Mouse (Mus musculus) limb, embryonic 11.5 days (tissue): ENCODE results near the gene Cldn15. TPM values are rescaled to one million over a fixed set of nuclear protein-coding genes. Genes with fewer than 3 reads are reported as not detected.
A peak's percentile ranks its signal among the peaks of the same experiment; 100 is the strongest.

Experiments
- ATAC-seq: fragments of 200-750 bp; cut with Nextera tagmentation; 2 replicates; pipeline ENCODE4 v1.8.0; 2017; ENCODE audit warnings: low read depth; ENCODE audit not compliant: insufficient number of reproducible peaks, low FRiP score, low TSS enrichment
- DNase-seq: peaks from one replicate; pipeline ENCODE4 v3.0.0-alpha.2; 2015; ENCODE audit warnings: low spot score
- H3K27ac ChIP-seq: fragments of 300-500 bp; sonication (generic); replicated peaks from 2 replicates; pipeline ENCODE4 v1.5.1; 2014; ENCODE audit warnings: low read depth, mild to moderate bottlenecking, low read length
- H3K27me3 ChIP-seq: fragments of 300-500 bp; sonication (generic); 2 replicates; pipeline ENCODE4 v1.6.1; 2014; ENCODE audit warnings: mild to moderate bottlenecking, low read length, mixed read lengths; ENCODE audit not compliant: control insufficient read depth, insufficient read depth
- H3K36me3 ChIP-seq: fragments of 300-500 bp; sonication (generic); 2 replicates; pipeline ENCODE4 v1.6.1; 2014; ENCODE audit warnings: mild to moderate bottlenecking, low read length, moderate library complexity, mixed read lengths; ENCODE audit not compliant: control insufficient read depth, insufficient read depth
- H3K4me1 ChIP-seq: fragments of 300-500 bp; sonication (generic); 2 replicates; pipeline ENCODE4 v1.6.1; 2014; ENCODE audit warnings: low read length, mixed read lengths; ENCODE audit not compliant: control insufficient read depth, insufficient read depth
- H3K4me2 ChIP-seq: fragments of 300-500 bp; sonication (generic); 2 replicates; pipeline ENCODE4 v1.6.1; 2014; ENCODE audit warnings: low read depth, mild to moderate bottlenecking, moderate library complexity; ENCODE audit not compliant: severe bottlenecking
- H3K4me3 ChIP-seq: fragments of 300-500 bp; sonication (generic); 2 replicates; pipeline ENCODE4 v1.5.1; 2014; ENCODE audit warnings: low read depth, low read length
- H3K9ac ChIP-seq: fragments of 300-500 bp; sonication (generic); 2 replicates; pipeline ENCODE4 v1.6.1; 2014; ENCODE audit warnings: mild to moderate bottlenecking, low read length
- H3K9me3 ChIP-seq: fragments of 300-500 bp; sonication (generic); 2 replicates; pipeline ENCODE4 v1.6.1; 2016; ENCODE audit warnings: low read length; ENCODE audit not compliant: control insufficient read depth
- WGBS: fragments of 180-500 bp; shearing (Covaris S2); extraction: QIAGEN DNeasy Blood & Tissue Kit; methylation state at CpG from one replicate; pipeline ENCODE4 v1.1.7; 2014; 5-methylcytosine and 5-hydroxymethylcytosine counted together
- polyA plus RNA-seq: library from polyadenylated mRNA; unstranded; fragments of >200 nt; fragmentation: Nextera tagmentation; extraction: Ambion mirVana; gene quantifications from 2 replicates; pipeline ENCODE4 v1.2.1, GENCODE M21; 2014

Gene Cldn15
- polyA plus RNA-seq, 1 experiment from 2014 or later, result 0.08 TPM

GRCm38 (mm10) chr5:136988420-136988819 is 22.0 kb downstream of the Cldn15 start:
- H3K9ac ChIP-seq, result peak overlapping the region; percentile 92
- no peak overlapping the region for H3K27ac ChIP-seq
- ATAC-seq, result no peak
- H3K4me2 ChIP-seq, result peak overlapping the region; percentile 79
- peaks cover 10% of the 10 kb centered on the region; the same call in 1 of the 2 replicates for H3K4me1 ChIP-seq
- no peak for DNase-seq
- 84% methylated on average over 7 of the region's 7 CpGs for WGBS
- peak overlapping the region; percentile 91 for H3K4me3 ChIP-seq
- H3K36me3 ChIP-seq, result peaks cover 27% of the 10 kb centered on the region
- H3K9me3 ChIP-seq, result no peaks in the 10 kb centered on the region
- no peaks in the 10 kb centered on the region for H3K27me3 ChIP-seq

- Histone ChIP-seq H3K27me3 (no peaks in the 10 kb centered on the region), H3K27ac (no peak overlapping the region), H3K9me3 (no peaks in the 10 kb centered on the region), H3K4me3 (no peak overlapping the region), H3K9ac (no peak overlapping the region), H3K4me1 (peaks cover 10% of the 10 kb centered on the region; the same call in 1 of the 2 replicates), H3K36me3 (peaks cover 34% of the 10 kb centered on the region), H3K4me2 (no peak overlapping the region)
- DNase-seq (no peak), ATAC-seq (no peak)
- 89% methylated on average over 6 of the region's 6 CpGs for WGBS
These were observed 23.4 kb downstream of the Cldn15 start for GRCm38 (mm10) chr5:136989801-136990200.

- Histone ChIP-seq H3K9ac (no peak overlapping the region), H3K27me3 (no peaks in the 10 kb centered on the region), H3K4me3 (no peak overlapping the region), H3K4me2 (no peak overlapping the region), H3K27ac (no peak overlapping the region), H3K4me1 (0 out of 2 replicates have a peak, but pooled peaks cover 2% of the 10 kb centered on the region), H3K36me3 (peaks cover 3% of the 10 kb centered on the region; the same call in 1 of the 2 replicates), H3K9me3 (no peaks in the 10 kb centered on the region)
- ATAC-seq, result no peak
- WGBS, result 70% methylated on average over 4 of the region's 5 CpGs
- DNase-seq, result no peak
These were observed 33.0 kb downstream of the Cldn15 start for GRCm38 (mm10) chr5:136999449-136999848.

- H3K9ac ChIP-seq, result no peak overlapping the region
- peak; percentile 49 for DNase-seq
- no peak overlapping the region for H3K27ac ChIP-seq
- no peaks in the 10 kb centered on the region for H3K9me3 ChIP-seq
- H3K4me2 ChIP-seq, result no peak overlapping the region
- 87% methylated on average over 2 of the region's 2 CpGs for WGBS
- H3K36me3 ChIP-seq, result 0 out of 2 replicates have a peak, but pooled peaks cover 2% of the 10 kb centered on the region
- no peak overlapping the region for H3K4me3 ChIP-seq
- H3K27me3 ChIP-seq, result no peaks in the 10 kb centered on the region
- ATAC-seq, result no peak
- H3K4me1 ChIP-seq, result 0 out of 2 replicates have a peak, but pooled peaks cover 2% of the 10 kb centered on the region
These were observed 34.2 kb downstream of the Cldn15 start for GRCm38 (mm10) chr5:137000612-137001011.

GRCm38 (mm10) chr5:137007276-137007675 is 40.9 kb downstream of the Cldn15 start:
- H3K27ac ChIP-seq, result no peak overlapping the region
- H3K9me3 ChIP-seq, result no peaks in the 10 kb centered on the region
- ATAC-seq (no peak), DNase-seq (no peak)
- no peak overlapping the region for H3K4me2 ChIP-seq
- H3K9ac ChIP-seq, result no peak overlapping the region
- H3K4me1 ChIP-seq, result no peaks in the 10 kb centered on the region
- no peak overlapping the region for H3K4me3 ChIP-seq
- WGBS, result 67% methylated on average over 8 of the region's 8 CpGs
- no peaks in the 10 kb centered on the region for H3K36me3 ChIP-seq
- no peaks in the 10 kb centered on the region for H3K27me3 ChIP-seq

- Histone ChIP-seq H3K27ac (no peak overlapping the region), H3K27me3 (no peaks in the 10 kb centered on the region), H3K9me3 (no peaks in the 10 kb centered on the region)
These were observed 43.6 kb downstream of the Cldn15 start for GRCm38 (mm10) chr5:137009988-137010387.

GRCm38 (mm10) chr5:137012401-137012950 is 46.1 kb downstream of the Cldn15 start:
- H3K9ac ChIP-seq, result no peak overlapping the region
- H3K9me3 ChIP-seq, result no peaks in the 10 kb centered on the region
- H3K27me3 ChIP-seq, result no peaks in the 10 kb centered on the region
- H3K4me3 ChIP-seq, result no peak overlapping the region
- no peaks in the 10 kb centered on the region for H3K4me1 ChIP-seq
- H3K4me2 ChIP-seq, result no peak overlapping the region
- H3K36me3 ChIP-seq, result no peaks in the 10 kb centered on the region
- DNase-seq, result no peak
- no peak overlapping the region for H3K27ac ChIP-seq
- ATAC-seq, result no peak
- 78% methylated on average over 15 of the region's 15 CpGs for WGBS

More at GRCm38 (mm10) chr5:137009988-137010387, 43.6 kb downstream of the Cldn15 start:
- DNase-seq (peak; percentile 62), ATAC-seq (no peak)
- Histone ChIP-seq H3K9ac (no peak overlapping the region), H3K4me1 (no peaks in the 10 kb centered on the region), H3K4me3 (no peak overlapping the region), H3K4me2 (no peak overlapping the region), H3K36me3 (no peaks in the 10 kb centered on the region)
- WGBS, result 41% methylated on average over 3 of the region's 3 CpGs

GRCm38 (mm10) chr5:137015913-137016312 is 49.5 kb downstream of the Cldn15 start:
- no peaks in the 10 kb centered on the region for H3K9me3 ChIP-seq
- no peaks in the 10 kb centered on the region for H3K4me1 ChIP-seq
- no peak overlapping the region for H3K4me2 ChIP-seq
- H3K9ac ChIP-seq, result no peak overlapping the region
- no peaks in the 10 kb centered on the region for H3K27me3 ChIP-seq
- H3K27ac ChIP-seq, result no peak overlapping the region
- no peak for ATAC-seq
- DNase-seq, result no peak
- WGBS, result 91% methylated on average over 3 of the region's 3 CpGs
- H3K36me3 ChIP-seq, result no peaks in the 10 kb centered on the region
- no peak overlapping the region for H3K4me3 ChIP-seq

- WGBS, result 55% methylated on average over 3 of the region's 3 CpGs
- H3K4me3 ChIP-seq, result no peak overlapping the region
- peaks cover 40% of the 10 kb centered on the region for H3K27me3 ChIP-seq
- no peak overlapping the region for H3K27ac ChIP-seq
- no peak for DNase-seq
- no peak overlapping the region for H3K4me2 ChIP-seq
- ATAC-seq, result no peak
- H3K9me3 ChIP-seq, result no peaks in the 10 kb centered on the region
- H3K4me1 ChIP-seq, result no peaks in the 10 kb centered on the region; the same call in 1 of the 2 replicates
- no peaks in the 10 kb centered on the region for H3K36me3 ChIP-seq
- H3K9ac ChIP-seq, result no peak overlapping the region
These were observed 57.9 kb downstream of the Cldn15 start for GRCm38 (mm10) chr5:137024318-137024717.
